Mouse (Mus musculus) limb, embryonic 11.5 days (tissue): ENCODE measurements at regions not wholly inside any gene's neighbourhood (a gene's known extent, or its start where the extent isn't known, plus 50 kb on each side); places are given as distances from the start of the nearest gene placed in this dataset.

Experiments used
- ATAC-seq: fragments of 200-750 bp; cut with Nextera tagmentation; 2 replicates; pipeline ENCODE4 v1.8.0; 2017; ENCODE audit warnings: low read depth; ENCODE audit not compliant: insufficient number of reproducible peaks, low FRiP score, low TSS enrichment
- DNase-seq: peaks from one replicate; pipeline ENCODE4 v3.0.0-alpha.2; 2015; ENCODE audit warnings: low spot score
- H3K27ac ChIP-seq: fragments of 300-500 bp; sonication (generic); replicated peaks from 2 replicates; pipeline ENCODE4 v1.5.1; 2014; ENCODE audit warnings: low read depth, mild to moderate bottlenecking, low read length
- H3K27me3 ChIP-seq: fragments of 300-500 bp; sonication (generic); 2 replicates; pipeline ENCODE4 v1.6.1; 2014; ENCODE audit warnings: mild to moderate bottlenecking, low read length, mixed read lengths; ENCODE audit not compliant: control insufficient read depth, insufficient read depth
- H3K36me3 ChIP-seq: fragments of 300-500 bp; sonication (generic); 2 replicates; pipeline ENCODE4 v1.6.1; 2014; ENCODE audit warnings: mild to moderate bottlenecking, low read length, moderate library complexity, mixed read lengths; ENCODE audit not compliant: control insufficient read depth, insufficient read depth
- H3K4me1 ChIP-seq: fragments of 300-500 bp; sonication (generic); 2 replicates; pipeline ENCODE4 v1.6.1; 2014; ENCODE audit warnings: low read length, mixed read lengths; ENCODE audit not compliant: control insufficient read depth, insufficient read depth
- H3K4me2 ChIP-seq: fragments of 300-500 bp; sonication (generic); 2 replicates; pipeline ENCODE4 v1.6.1; 2014; ENCODE audit warnings: low read depth, mild to moderate bottlenecking, moderate library complexity; ENCODE audit not compliant: severe bottlenecking
- H3K4me3 ChIP-seq: fragments of 300-500 bp; sonication (generic); 2 replicates; pipeline ENCODE4 v1.5.1; 2014; ENCODE audit warnings: low read depth, low read length
- H3K9ac ChIP-seq: fragments of 300-500 bp; sonication (generic); 2 replicates; pipeline ENCODE4 v1.6.1; 2014; ENCODE audit warnings: mild to moderate bottlenecking, low read length
- H3K9me3 ChIP-seq: fragments of 300-500 bp; sonication (generic); 2 replicates; pipeline ENCODE4 v1.6.1; 2016; ENCODE audit warnings: low read length; ENCODE audit not compliant: control insufficient read depth
- WGBS: fragments of 180-500 bp; shearing (Covaris S2); extraction: QIAGEN DNeasy Blood & Tissue Kit; methylation state at CpG from one replicate; pipeline ENCODE4 v1.1.7; 2014; 5-methylcytosine and 5-hydroxymethylcytosine counted together

GRCm38 (mm10) chr2:56460625-56461590 is 662.9 kb downstream of the Nr4a2 start:
- no peak overlapping the region for H3K9ac ChIP-seq
- no peak overlapping the region for H3K4me3 ChIP-seq
- 70% methylated on average over 2 of the region's 2 CpGs for WGBS
- ATAC-seq (no peak), DNase-seq (no peak)
- no peaks in the 10 kb centered on the region for H3K36me3 ChIP-seq
- no peaks in the 10 kb centered on the region for H3K27me3 ChIP-seq
- H3K9me3 ChIP-seq = no peaks in the 10 kb centered on the region
- no peak overlapping the region for H3K27ac ChIP-seq
- H3K4me1 ChIP-seq = no peaks in the 10 kb centered on the region
- no peak overlapping the region for H3K4me2 ChIP-seq

- Histone ChIP-seq H3K9me3 (no peaks in the 10 kb centered on the region), H3K27me3 (no peaks in the 10 kb centered on the region), H3K4me3 (no peak overlapping the region), H3K4me2 (no peak overlapping the region), H3K9ac (no peak overlapping the region), H3K36me3 (no peaks in the 10 kb centered on the region), H3K27ac (no peak overlapping the region), H3K4me1 (no peaks in the 10 kb centered on the region)
- DNase-seq (no peak), ATAC-seq (no peak)
- 68% methylated on average over 5 of the region's 5 CpGs for WGBS
These were observed 664.4 kb downstream of the Nr4a2 start for GRCm38 (mm10) chr2:56459430-56459829.

GRCm38 (mm10) chr2:56457594-56457993 is 666.2 kb downstream of the Nr4a2 start:
- 17% methylated on average over 1 of the region's 1 CpGs for WGBS
- 0 out of 2 replicates have a peak, but pooled peaks have one; percentile 39 for ATAC-seq
- no peaks in the 10 kb centered on the region for H3K36me3 ChIP-seq

GRCm38 (mm10) chr2:56455856-56456395 is 667.9 kb downstream of the Nr4a2 start:
- ATAC-seq (no peak), DNase-seq (no peak)
- Histone ChIP-seq H3K9ac (no peak overlapping the region), H3K4me1 (no peaks in the 10 kb centered on the region), H3K27ac (no peak overlapping the region), H3K4me2 (no peak overlapping the region), H3K9me3 (no peaks in the 10 kb centered on the region), H3K27me3 (no peaks in the 10 kb centered on the region), H3K4me3 (no peak overlapping the region), H3K36me3 (no peaks in the 10 kb centered on the region)
- WGBS = 61% methylated on average over 10 of the region's 10 CpGs

More at GRCm38 (mm10) chr2:56457594-56457993, 666.2 kb downstream of the Nr4a2 start:
- Histone ChIP-seq H3K27ac (no peak overlapping the region), H3K9ac (no peak overlapping the region), H3K27me3 (no peaks in the 10 kb centered on the region), H3K4me3 (no peak overlapping the region), H3K4me1 (no peaks in the 10 kb centered on the region), H3K9me3 (no peaks in the 10 kb centered on the region), H3K4me2 (no peak overlapping the region)
- no peak for DNase-seq

GRCm38 (mm10) chr2:56454611-56455066 is 669.2 kb downstream of the Nr4a2 start:
- 10% methylated on average over 11 of the region's 11 CpGs for WGBS
- no peaks in the 10 kb centered on the region for H3K9me3 ChIP-seq
- H3K27ac ChIP-seq = no peak overlapping the region
- H3K9ac ChIP-seq = no peak overlapping the region
- peak; percentile 35 for DNase-seq
- H3K4me3 ChIP-seq = 0 out of 2 replicates have a peak overlapping the region, but pooled peaks have one; percentile 5
- no peaks in the 10 kb centered on the region for H3K36me3 ChIP-seq
- peak overlapping the region; percentile 33; the same call in 1 of the 2 replicates for H3K4me2 ChIP-seq
- no peaks in the 10 kb centered on the region for H3K4me1 ChIP-seq
- no peak for ATAC-seq
- no peaks in the 10 kb centered on the region for H3K27me3 ChIP-seq

- H3K27me3 ChIP-seq = no peaks in the 10 kb centered on the region
- DNase-seq (no peak), ATAC-seq (no peak)
- H3K36me3 ChIP-seq = no peaks in the 10 kb centered on the region
- 83% methylated on average over 10 of the region's 10 CpGs for WGBS
- no peak overlapping the region for H3K4me2 ChIP-seq
- no peak overlapping the region for H3K4me3 ChIP-seq
- H3K27ac ChIP-seq = no peak overlapping the region
- H3K9ac ChIP-seq = no peak overlapping the region
- H3K4me1 ChIP-seq = no peaks in the 10 kb centered on the region
- no peaks in the 10 kb centered on the region for H3K9me3 ChIP-seq
These were observed 682.9 kb downstream of the Nr4a2 start for GRCm38 (mm10) chr2:56440916-56441315.
